Mouse (Mus musculus) telencephalon, adult 2 months (tissue): ENCODE results near the gene Scml4.

ENCODE experiments used
- DNase-seq: peaks from one replicate; pipeline ENCODE4 v3.0.0-alpha.2; 2011; ENCODE audit warnings: low read depth, low spot score

Gene Scml4

DNA sequence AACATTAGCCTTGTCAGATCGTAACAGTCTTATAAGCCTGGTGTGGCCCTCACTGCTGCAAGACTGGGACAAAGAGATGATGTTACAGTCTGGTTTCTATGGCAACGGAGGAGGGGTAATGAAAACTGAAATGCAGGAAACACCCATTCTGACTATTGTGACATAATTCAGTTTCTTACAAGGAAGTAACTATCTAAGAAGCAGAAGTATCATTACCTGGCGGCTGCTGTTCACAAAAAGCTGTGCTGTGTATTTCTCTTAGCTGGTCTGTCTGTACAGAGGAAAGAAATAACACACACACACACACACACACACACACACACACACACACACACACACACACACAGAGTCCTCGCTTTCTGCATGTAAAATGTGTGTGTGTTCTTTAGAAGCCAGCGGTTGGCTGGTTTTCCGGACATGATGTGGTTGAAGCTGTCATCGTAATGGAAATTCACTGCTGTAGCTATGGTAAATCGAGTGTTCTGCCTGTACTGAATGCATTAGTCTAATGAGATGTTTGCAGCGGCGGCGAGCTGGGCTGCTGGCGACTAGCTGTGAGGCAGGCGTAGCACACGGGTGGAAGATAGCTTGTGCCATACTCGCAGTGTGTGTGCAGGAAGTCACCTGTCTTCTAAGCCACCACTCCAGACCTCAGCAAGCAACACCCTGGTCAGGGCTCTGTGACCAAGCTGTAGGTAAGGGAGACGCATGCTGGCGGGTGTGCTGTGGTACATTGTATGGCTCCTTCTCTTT, at the start of gene Scml4:
Gene Scml4 (plus strand): TSS at position 212 of the 753 bp plus-strand sequence.
- DNase-seq, result peak; percentile 58

GRCm38 (mm10) chr10:42825923-42826322, 34.2 kb upstream of the Scml4 start:
- DNase-seq, result no peak

- DNase-seq, result no peak
These were observed 33.0 kb upstream of the Scml4 start for GRCm38 (mm10) chr10:42827155-42827554.

GRCm38 (mm10) chr10:42830007-42830406, 30.2 kb upstream of the Scml4 start:
- DNase-seq, result no peak

GRCm38 (mm10) chr10:42830409-42830808, 29.8 kb upstream of the Scml4 start:
- DNase-seq, result no peak

- DNase-seq, result no peak
These were observed 27.5 kb upstream of the Scml4 start for GRCm38 (mm10) chr10:42832677-42833076.

- DNase-seq, result no peak
These were observed 26.1 kb upstream of the Scml4 start for GRCm38 (mm10) chr10:42833871-42834727.

DNA sequence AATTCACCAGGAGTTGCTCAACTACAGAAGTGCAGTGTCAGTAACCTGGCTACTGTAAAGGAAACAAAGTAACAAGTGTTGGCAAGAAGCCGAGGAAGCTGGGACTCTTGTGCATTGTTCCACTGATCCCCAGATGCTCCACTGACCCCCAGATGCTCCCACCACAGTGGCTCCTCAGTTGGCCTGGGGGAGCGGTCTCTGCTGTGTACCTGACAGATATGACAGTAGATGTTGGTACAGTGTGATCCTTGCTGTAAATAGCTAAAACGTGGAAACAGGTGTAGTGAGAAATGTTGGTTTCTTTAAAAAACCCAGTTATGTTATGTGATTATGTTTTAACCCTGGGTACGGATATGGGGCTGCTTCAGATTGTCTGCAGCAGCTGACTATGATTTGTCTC, 22.1 kb upstream of the Scml4 start:
- no peak for DNase-seq

DNA sequence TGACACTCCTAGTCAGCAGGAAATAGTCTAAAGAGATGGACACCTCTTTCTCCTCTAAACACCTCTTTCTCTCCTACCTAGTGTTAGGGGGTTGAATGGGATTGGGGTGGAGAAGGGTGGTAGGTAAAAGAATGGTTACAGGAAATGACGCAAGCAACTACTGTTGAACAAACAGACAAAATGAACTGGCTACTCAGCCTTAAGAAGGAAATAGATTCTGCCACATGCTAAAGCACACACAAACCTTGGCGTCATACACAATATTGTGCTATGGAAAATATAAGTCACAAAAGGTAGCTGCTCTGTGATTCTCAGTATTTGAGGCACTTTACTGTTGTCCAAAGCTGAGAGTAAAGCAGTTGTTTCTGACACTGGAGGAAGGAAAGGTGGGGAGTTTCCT, 21.4 kb upstream of the Scml4 start:
- no peak for DNase-seq

- no peak for DNase-seq
These were observed 20.1 kb upstream of the Scml4 start for GRCm38 (mm10) chr10:42840036-42840435.

DNA sequence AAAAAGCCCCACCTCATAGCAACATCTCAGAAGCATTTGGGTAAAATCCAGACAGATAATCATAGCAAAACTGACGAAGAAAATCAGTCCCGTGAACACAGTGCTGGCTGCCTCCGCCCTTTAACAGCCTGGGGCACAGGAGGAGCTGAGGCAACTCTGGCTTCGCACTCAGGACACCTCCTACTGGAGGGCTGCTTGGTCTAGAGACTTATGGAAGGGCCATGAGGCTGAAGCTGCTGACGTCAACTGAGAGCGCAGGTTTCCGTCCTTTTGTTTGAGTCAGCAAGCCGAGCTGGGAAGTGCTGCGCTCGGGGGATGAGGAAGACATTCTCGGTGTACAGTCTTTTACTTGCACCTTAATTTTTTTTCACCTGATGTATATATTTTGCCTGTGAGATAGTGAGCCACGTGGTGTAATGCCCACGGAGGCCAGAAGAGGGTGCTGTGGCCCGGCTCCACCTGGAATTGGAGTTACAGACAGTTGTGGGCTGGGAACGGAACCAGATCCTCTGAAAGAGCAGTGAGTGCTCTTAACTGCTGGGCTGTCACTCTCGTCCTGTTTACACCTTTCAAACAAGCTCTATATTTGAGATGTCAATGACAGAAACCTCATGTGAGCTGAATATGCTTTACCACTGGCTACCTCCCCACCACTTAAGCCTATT, 18.5 kb upstream of the Scml4 start:
- no peak for DNase-seq

DNA sequence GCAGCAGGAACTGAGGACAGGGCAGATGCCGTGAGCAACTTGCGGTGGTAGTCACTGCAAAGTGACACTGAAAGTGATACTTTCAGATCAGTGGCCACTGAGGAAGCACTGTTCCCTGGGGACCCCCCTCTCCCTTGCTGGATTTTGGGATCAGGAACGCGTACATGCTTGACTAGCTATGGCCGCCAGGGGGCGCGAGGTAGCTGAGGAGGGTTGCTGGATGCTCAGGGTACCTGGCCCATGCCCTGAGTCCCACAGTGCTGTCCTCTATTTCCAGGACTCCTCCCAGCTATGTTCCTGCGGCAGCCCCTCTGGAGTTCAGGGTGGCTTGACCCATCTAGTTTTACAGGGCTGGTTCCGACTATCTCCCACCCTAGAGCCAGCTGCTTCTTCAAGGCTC, 17.8 kb upstream of the Scml4 start:
- no peak for DNase-seq

DNA sequence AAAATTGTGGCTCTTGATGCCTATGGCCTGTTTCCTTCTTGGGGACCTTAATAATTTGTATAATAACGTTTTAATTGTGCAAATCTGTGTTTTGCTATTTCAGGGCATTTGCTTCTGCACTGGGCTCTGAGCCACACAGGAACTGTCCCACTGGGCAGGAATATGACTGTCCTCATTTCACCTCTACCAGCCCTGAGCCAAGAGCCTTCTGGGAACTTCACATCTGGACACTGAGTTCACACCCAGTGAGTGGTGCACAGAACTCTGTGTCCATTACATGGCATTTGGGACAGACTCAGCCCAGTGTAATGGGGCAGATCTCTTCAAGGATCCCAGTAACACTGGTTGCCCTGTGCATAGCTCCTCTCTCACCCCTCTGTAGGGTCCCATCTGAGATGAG, 16.8 kb upstream of the Scml4 start:
- DNase-seq, result no peak

DNA sequence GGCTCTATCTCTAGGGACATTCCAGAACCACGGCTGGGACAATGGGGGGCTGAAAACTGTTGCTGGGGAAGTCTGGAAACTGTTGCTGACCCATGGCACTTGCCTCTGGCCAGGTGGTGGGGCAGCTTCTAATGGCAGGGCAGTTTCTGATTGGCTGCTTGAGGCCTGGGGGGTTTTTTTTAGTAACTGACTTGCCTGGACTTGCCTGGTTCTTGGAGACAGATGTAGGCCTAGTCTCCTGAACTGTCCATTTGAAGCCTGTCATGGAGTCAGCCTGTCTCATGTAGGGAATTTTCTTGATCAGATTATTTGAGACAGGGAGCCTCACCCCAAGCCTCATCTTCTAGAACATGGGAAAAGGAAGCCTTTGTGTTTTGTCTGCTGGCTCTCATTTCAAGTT, 14.7 kb upstream of the Scml4 start:
- no peak for DNase-seq

DNA sequence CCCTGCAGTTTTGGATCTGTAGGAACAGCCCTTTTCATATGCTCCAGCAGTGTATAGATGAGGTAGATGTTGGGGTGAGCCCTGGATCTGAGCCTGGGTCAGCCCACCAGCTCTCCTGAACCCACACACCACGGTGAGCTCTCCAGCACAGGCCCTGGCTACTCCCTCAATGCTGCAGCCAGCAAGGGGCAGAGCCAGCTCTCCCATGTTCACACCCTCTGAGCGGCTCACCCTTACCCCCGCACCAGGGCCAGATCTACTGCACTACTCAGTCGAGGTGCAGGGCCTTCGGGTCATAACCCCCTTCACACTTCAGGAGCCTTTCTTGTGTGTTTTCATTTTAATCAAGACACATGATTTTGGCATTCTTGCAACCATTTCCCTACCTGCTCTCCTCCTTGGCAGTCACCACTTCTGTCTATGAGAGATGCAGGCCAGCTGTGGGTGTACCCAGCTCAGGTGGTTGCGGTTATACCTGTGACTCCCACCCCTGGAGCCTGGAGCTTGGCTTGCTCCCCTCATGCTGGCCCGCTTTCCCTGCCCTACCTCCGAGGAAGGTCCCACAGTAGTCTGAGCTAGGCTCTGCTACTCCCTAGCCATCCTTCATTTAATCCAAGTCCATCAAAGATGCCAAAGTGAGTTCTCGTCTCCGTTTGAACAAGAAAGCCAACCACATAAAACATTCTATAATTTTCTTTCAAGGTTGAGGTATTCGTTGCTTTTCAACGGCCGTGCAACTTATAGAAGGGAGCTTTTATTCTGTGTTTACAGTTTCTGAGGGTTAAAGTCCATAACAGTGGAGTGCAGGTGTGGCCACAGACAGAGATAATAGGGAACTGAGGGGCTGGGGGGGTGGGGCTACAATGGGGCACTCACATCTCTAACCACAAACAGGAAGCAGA, 11.7 kb upstream of the Scml4 start:
- no peak for DNase-seq

DNA sequence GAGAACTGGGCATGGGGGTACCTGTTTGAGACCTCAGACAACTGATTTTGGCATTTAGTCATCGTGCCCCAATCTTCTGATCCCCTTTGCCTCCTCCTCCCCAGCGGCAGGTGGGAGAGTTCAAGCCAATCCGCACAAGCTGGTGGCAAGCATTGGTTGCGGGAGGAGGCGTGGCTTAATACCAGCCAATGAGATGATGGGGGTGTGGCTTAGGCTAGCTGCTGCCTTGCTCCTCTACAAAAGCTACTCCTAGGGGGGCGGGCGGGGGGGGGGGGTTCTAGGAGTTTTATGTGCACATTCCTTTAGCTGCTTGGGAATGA, 11.1 kb upstream of the Scml4 start:
- DNase-seq, result no peak

DNA sequence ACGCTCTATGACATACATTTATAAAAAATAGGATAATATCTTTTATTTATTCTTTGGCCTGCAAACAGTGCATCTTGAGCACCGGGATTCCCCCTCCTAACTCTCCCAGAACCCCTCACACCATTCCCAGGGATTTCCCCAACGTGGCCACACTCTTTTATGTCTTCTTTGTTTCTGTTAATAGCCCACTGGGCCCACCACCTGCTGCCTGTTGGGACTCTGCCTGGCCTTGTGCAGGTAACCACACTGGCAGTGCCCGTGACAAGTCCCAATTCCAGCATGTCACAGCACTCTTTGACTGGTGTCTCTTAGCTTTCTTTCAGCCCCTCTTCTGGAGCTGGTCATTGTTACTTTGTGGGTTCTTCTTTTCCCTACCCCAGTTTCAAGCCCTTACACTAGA, 5.3 kb upstream of the Scml4 start:
- no peak for DNase-seq

- no peak for DNase-seq
These were observed 4.9 kb upstream of the Scml4 start for GRCm38 (mm10) chr10:42855250-42855649.

- no peak for DNase-seq
These were observed 3.6 kb upstream of the Scml4 start for GRCm38 (mm10) chr10:42856574-42856973.

GRCm38 (mm10) chr10:42857021-42857420, 3.1 kb upstream of the Scml4 start:
- no peak for DNase-seq

GRCm38 (mm10) chr10:42859781-42860158, 400 bp upstream of the Scml4 start:
- DNase-seq, result no peak

- DNase-seq, result no peak
These were observed 1.3 kb downstream of the Scml4 start for GRCm38 (mm10) chr10:42861446-42861845.
